Mouse (Mus musculus) gastrocnemius, adult 18-20 months (tissue): Measurements from ENCODE around the gene Cgrrf1. TPM values are rescaled to one million over a fixed set of nuclear protein-coding genes. Genes with fewer than 3 reads are reported as not detected.

Experiments used
- DNase-seq: peaks from one replicate; pipeline ENCODE4 v3.0.0; 2021; ENCODE audit warnings: low spot score
- total RNA-seq, 2 experiments: library from RNA; stranded (reverse); gene quantifications; 2 replicates each; pipeline ENCODE4 v1.2.3; 2021

Gene Cgrrf1
- total RNA-seq, 2 experiments from 2014 or later: 48.2 to 52.4 TPM

GRCm38 (mm10) chr14:46885891-46886301 is 54.0 kb downstream of the Cgrrf1 start:
- peak; percentile 47 for DNase-seq

- DNase-seq: no peak
Observed at GRCm38 (mm10) chr14:46889096-46889495, 57.2 kb downstream of the Cgrrf1 start.

- no peak for DNase-seq
Observed at GRCm38 (mm10) chr14:46893961-46894360, 62.0 kb downstream of the Cgrrf1 start.

- DNase-seq: no peak
Observed at GRCm38 (mm10) chr14:46897953-46898352, 66.0 kb downstream of the Cgrrf1 start.

GRCm38 (mm10) chr14:46898626-46899025 is 66.7 kb downstream of the Cgrrf1 start:
- no peak for DNase-seq

- DNase-seq: no peak
Observed at GRCm38 (mm10) chr14:46902498-46903087, 70.7 kb downstream of the Cgrrf1 start.

Other genes starting within 250 kb of the Cgrrf1 start
- not detected for gene Cdkn3, start 71.6 kb upstream of the Cgrrf1 start, total RNA-seq
- gene Cnih1, start 43.7 kb upstream of the Cgrrf1 start, total RNA-seq: 10 to 100 TPM; 55.0 to 57.3 TPM
- gene Gmfb, start 9.9 kb upstream of the Cgrrf1 start, total RNA-seq: 10 to 100 TPM; 17.3 to 18.1 TPM
- 10 to 100 TPM; 54.5 to 72.9 TPM for gene Samd4, start 50.7 kb downstream of the Cgrrf1 start, total RNA-seq